Mouse (Mus musculus): ENCODE data around the gene Lrp10. TPM values are rescaled to one million over a fixed set of nuclear protein-coding genes. Genes with fewer than 3 reads are reported as not detected.
A peak's percentile ranks its signal among the peaks of the same experiment; 100 is the strongest.

The Lrp10 gene
- total RNA-seq, 1 experiment: 20.8 TPM

DNA sequence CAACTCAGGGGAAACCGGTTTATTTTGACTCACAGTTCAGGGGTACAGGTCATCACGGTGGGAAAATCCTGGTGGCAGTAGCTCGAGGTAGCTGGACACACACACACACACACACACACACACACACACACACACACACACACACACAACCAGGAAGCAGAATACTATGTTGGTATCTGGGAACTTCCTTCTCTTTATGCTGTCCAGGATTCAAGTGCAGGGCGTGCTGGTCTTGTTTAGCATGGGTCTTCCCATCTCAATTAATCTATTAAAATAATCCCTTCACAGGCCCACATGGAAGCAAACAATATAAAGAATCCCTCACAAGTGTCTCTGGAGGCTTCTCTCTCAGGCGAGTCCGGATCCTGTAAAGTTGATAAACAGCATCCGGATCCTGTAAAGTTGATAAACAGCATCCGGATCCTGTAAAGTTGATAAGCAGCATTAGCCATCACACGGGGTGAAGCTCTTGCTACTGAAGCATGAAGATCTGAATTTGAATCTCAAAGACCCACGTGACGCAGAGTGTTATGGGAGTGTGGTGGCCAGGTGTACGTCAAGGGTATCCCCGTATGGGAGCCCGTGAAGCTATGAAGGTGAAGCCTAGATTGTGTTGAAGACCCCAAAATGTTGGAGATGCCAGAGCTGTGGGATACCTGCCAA lies 5.9 kb upstream of the Lrp10 start:
- no peaks in the 10 kb centered on the region for H3K4me1 ChIP-seq (ENCODE audit: control insufficient read depth in 2 of 2, insufficient read depth in 2 of 2, low read length in 2 of 2, poor library complexity in 1 of 2)
- no peaks in the 10 kb centered on the region for H3K9me3 ChIP-seq (ENCODE audit: control insufficient read depth, insufficient read depth, low read depth, low read length)
- H3K9ac ChIP-seq (ENCODE audit: insufficient read depth, low read depth, low read length, poor library complexity, severe bottlenecking): no peak overlapping the region
- H3K36me3 ChIP-seq (ENCODE audit: control insufficient read depth, insufficient read depth, low read length, poor library complexity, severe bottlenecking): no peaks in the 10 kb centered on the region
- in situ Hi-C loops (cut with MboI; ENCODE audit: low sequenced_read_pairs in 2 of 2, unreplicated experiment in 2 of 2): loop anchor here in 1 of 2 experiments (25.0 kb wide), 1 partner anchor 396 kb away; no protein-coding TSS in a partner anchor
- no peak overlapping the region for H3K4me3 ChIP-seq (ENCODE audit: insufficient read depth in 1 of 2, low read depth in 1 of 2, low read length in 2 of 2, poor library complexity in 1 of 2, severe bottlenecking in 1 of 2)
- no peak overlapping the region for H3K27ac ChIP-seq (ENCODE audit: insufficient read depth, low read depth, low read length, poor library complexity, severe bottlenecking)
- no peak for DNase-seq (ENCODE audit: low read depth, low spot score)
- TF ChIP-seq ZC3H11A (IDR thresholded peaks at IDR 0.05; ENCODE audit: borderline replicate concordance, low read depth, low read length) (no peak), HCFC1 (IDR thresholded peaks at IDR 0.05; ENCODE audit: borderline replicate concordance, insufficient read depth, low read length) (no peak), CHD2 (IDR thresholded peaks at IDR 0.05; ENCODE audit: low read depth, low read length) (no peak), ZNF384 (IDR thresholded peaks at IDR 0.05; ENCODE audit: low read depth, low read length) (no peak), MAFK (IDR thresholded peaks at IDR 0.05; ENCODE audit: insufficient read depth, low read depth, low read length) (no peak)

DNA sequence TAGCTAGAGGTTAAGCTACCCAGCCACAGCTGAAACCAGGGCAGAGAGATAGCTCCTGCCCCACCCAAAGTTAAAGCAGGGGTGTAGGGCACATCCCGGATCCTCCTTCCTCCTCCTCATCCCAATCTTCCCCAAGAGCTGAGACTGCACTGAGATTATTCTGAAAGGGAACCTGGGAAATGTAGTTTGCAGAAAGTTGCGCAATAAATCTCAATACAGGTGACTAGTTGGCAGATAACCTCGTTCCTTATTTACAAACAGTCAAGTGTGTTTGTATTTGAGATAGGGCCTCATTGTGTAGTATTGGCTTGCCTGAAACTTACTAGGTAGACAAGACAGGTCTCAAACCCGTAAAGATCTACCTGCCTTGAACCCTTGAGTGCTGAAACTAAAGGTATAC lies 1.8 kb upstream of the Lrp10 start:
- no peaks in the 10 kb centered on the region for H3K9me3 ChIP-seq (ENCODE audit: control insufficient read depth, insufficient read depth, low read depth, low read length)
- no peak overlapping the region for H3K9ac ChIP-seq (ENCODE audit: insufficient read depth, low read depth, low read length, poor library complexity, severe bottlenecking)
- TF ChIP-seq ZC3H11A (IDR thresholded peaks at IDR 0.05; ENCODE audit: borderline replicate concordance, low read depth, low read length) (no peak), HCFC1 (IDR thresholded peaks at IDR 0.05; ENCODE audit: borderline replicate concordance, insufficient read depth, low read length) (no peak), MAFK (IDR thresholded peaks at IDR 0.05; ENCODE audit: insufficient read depth, low read depth, low read length) (no peak), ZNF384 (IDR thresholded peaks at IDR 0.05; ENCODE audit: low read depth, low read length) (no peak), CHD2 (IDR thresholded peaks at IDR 0.05; ENCODE audit: low read depth, low read length) (no peak)
- no peak for DNase-seq (ENCODE audit: low read depth, low spot score)
- H3K4me1 ChIP-seq (ENCODE audit: control insufficient read depth in 2 of 2, insufficient read depth in 2 of 2, low read length in 2 of 2, poor library complexity in 1 of 2): no peaks in the 10 kb centered on the region
- H3K36me3 ChIP-seq (ENCODE audit: control insufficient read depth, insufficient read depth, low read length, poor library complexity, severe bottlenecking): no peaks in the 10 kb centered on the region; the same call in 1 of the 2 replicates
- no peak overlapping the region for H3K4me3 ChIP-seq (ENCODE audit: insufficient read depth in 1 of 2, low read depth in 1 of 2, low read length in 2 of 2, poor library complexity in 1 of 2, severe bottlenecking in 1 of 2)
- no peak overlapping the region for H3K27ac ChIP-seq (ENCODE audit: insufficient read depth, low read depth, low read length, poor library complexity, severe bottlenecking)
- in situ Hi-C loops (cut with MboI; ENCODE audit: low sequenced_read_pairs in 2 of 2, unreplicated experiment in 2 of 2): loop anchor here in 1 of 2 experiments (25.0 kb wide), 1 partner anchor 400 kb away; no protein-coding TSS in a partner anchor

DNA sequence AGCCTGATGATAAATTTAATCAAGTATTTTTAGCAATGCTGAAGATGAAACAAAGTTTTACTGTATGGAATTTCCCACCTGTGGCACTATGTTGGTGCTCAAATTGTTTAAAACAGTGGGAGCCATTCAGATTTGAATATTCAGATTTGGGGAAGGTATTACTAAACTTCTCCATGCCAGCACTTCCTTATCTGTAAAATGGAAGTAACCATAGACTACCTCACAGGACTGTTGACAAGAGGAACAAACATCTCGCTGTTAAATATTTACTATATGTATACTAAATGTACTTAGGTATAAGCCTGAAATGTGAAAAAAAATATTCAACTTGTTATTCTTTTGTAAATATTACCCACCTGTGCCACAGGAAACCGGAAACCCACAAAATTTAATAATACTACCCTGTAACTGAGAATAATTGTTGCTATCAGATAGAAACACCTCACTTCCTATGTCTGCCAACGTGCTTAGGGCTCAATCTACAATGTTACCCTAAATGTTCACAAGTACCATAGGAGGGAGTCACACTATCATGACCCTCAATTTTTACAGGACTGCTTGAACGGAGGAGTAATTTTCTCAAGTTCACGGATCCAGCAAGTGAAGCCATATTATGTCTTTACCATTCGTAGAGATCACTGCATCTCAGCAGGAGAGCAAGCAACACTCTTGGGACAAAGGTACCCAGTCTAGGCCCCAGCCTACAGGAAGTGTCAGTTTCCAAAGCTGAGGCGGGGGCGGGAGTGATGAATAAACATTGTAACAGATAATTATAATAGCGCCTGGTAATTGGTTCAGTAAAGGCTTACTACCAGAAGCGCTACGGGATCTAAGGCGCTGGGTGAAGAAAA lies 604 bp upstream of the Lrp10 start:
- DNase-seq (ENCODE audit: low read depth, low spot score): no peak
- H3K9ac ChIP-seq (ENCODE audit: insufficient read depth, low read depth, low read length, poor library complexity, severe bottlenecking): peak overlapping the region; percentile 30; the same call in 1 of the 2 replicates
- H3K9me3 ChIP-seq (ENCODE audit: control insufficient read depth, insufficient read depth, low read depth, low read length): no peaks in the 10 kb centered on the region
- in situ Hi-C loops (cut with MboI; ENCODE audit: low sequenced_read_pairs in 2 of 2, unreplicated experiment in 2 of 2): loop anchor here in 1 of 2 experiments (25.0 kb wide), 1 partner anchor 401 kb away; no protein-coding TSS in a partner anchor
- H3K4me3 ChIP-seq (ENCODE audit: insufficient read depth in 1 of 2, low read depth in 1 of 2, low read length in 2 of 2, poor library complexity in 1 of 2, severe bottlenecking in 1 of 2): peak overlapping the region; percentile 87 to 94
- H3K27ac ChIP-seq (ENCODE audit: insufficient read depth, low read depth, low read length, poor library complexity, severe bottlenecking): no peak overlapping the region
- no peak for TF ChIP-seq MAFK (IDR thresholded peaks at IDR 0.05; ENCODE audit: insufficient read depth, low read depth, low read length)
- no peak for TF ChIP-seq CHD2 (IDR thresholded peaks at IDR 0.05; ENCODE audit: low read depth, low read length)
- TF ChIP-seq ZC3H11A (IDR thresholded peaks at IDR 0.05; ENCODE audit: borderline replicate concordance, low read depth, low read length): no peak
- TF ChIP-seq ZNF384 (IDR thresholded peaks at IDR 0.05; ENCODE audit: low read depth, low read length): no peak
- TF ChIP-seq HCFC1 (IDR thresholded peaks at IDR 0.05; ENCODE audit: borderline replicate concordance, insufficient read depth, low read length): no peak
- H3K4me1 ChIP-seq (ENCODE audit: control insufficient read depth in 2 of 2, insufficient read depth in 2 of 2, low read length in 2 of 2, poor library complexity in 1 of 2): no peaks in the 10 kb centered on the region; a peak in 1 of 4 replicates
- peaks cover 8% of the 10 kb centered on the region for H3K36me3 ChIP-seq (ENCODE audit: control insufficient read depth, insufficient read depth, low read length, poor library complexity, severe bottlenecking)

DNA sequence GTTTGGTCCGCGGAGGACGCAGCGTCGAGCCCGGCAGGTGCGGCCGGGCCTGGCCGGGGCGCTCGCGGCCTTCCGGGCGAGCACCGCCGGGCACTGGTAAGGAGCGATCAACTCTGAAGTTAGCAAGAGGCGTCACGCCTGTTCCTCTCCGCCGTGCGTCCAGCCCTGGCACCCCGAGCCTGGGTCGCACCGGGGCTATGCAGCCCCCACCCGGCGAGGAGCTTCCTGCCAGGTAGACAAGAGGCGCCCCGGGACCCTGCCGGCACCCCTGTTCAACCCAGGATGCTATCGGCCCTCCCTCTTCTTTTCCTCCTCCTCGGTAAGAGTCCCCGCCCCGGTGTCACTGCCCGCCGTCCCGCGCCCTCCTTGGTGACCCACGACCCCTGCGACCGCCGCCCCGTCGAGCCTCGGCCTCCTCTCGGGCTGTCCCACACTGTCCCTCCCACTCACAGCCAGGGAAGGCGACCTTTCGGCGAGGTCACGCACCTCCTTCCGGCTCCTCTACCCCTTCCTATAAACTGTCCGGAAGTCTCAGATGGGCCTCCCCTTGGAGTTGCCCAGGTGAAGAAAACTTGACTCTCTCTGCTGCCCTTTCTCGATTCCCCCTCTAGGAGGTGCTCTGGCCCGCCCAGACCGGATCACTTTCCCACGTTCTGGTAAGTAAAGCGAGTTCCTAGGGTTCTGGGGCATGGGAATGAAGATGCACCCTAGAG lies 512 bp downstream of the Lrp10 start:
- H3K9me3 ChIP-seq (ENCODE audit: control insufficient read depth, insufficient read depth, low read depth, low read length): no peaks in the 10 kb centered on the region
- peak overlapping the region; percentile 54 for H3K27ac ChIP-seq (ENCODE audit: insufficient read depth, low read depth, low read length, poor library complexity, severe bottlenecking)
- peaks cover 19% of the 10 kb centered on the region for H3K36me3 ChIP-seq (ENCODE audit: control insufficient read depth, insufficient read depth, low read length, poor library complexity, severe bottlenecking)
- no peaks in the 10 kb centered on the region; a peak in 1 of 4 replicates for H3K4me1 ChIP-seq (ENCODE audit: control insufficient read depth in 2 of 2, insufficient read depth in 2 of 2, low read length in 2 of 2, poor library complexity in 1 of 2)
- H3K9ac ChIP-seq (ENCODE audit: insufficient read depth, low read depth, low read length, poor library complexity, severe bottlenecking): peak overlapping the region; percentile 72
- DNase-seq (ENCODE audit: low read depth, low spot score): peak; percentile 84
- TF ChIP-seq ZC3H11A (IDR thresholded peaks at IDR 0.05; ENCODE audit: borderline replicate concordance, low read depth, low read length): no peak
- no peak for TF ChIP-seq MAFK (IDR thresholded peaks at IDR 0.05; ENCODE audit: insufficient read depth, low read depth, low read length)
- no peak for TF ChIP-seq CHD2 (IDR thresholded peaks at IDR 0.05; ENCODE audit: low read depth, low read length)
- no peak for TF ChIP-seq ZNF384 (IDR thresholded peaks at IDR 0.05; ENCODE audit: low read depth, low read length)
- H3K4me3 ChIP-seq (ENCODE audit: insufficient read depth in 1 of 2, low read depth in 1 of 2, low read length in 2 of 2, poor library complexity in 1 of 2, severe bottlenecking in 1 of 2): peak overlapping the region; percentile 87 to 94
- in situ Hi-C loops (cut with MboI; ENCODE audit: low sequenced_read_pairs in 2 of 2, unreplicated experiment in 2 of 2): loop anchor here in 1 of 2 experiments (25.0 kb wide), 1 partner anchor 402 kb away; no protein-coding TSS in a partner anchor

Data from ES-E14 (cell line).